Mouse (Mus musculus) ES-Bruce4 (cell line): ENCODE measurements around the gene Gm17720.

Experiments
- CTCF ChIP-seq: IDR thresholded peaks from one replicate; pipeline ENCODE4 v1.8.1; 2011; ENCODE audit warnings: low read depth, low read length
- EP300 ChIP-seq: IDR thresholded peaks from 2 replicates; pipeline ENCODE4 v1.6.1; 2011; ENCODE audit warnings: low read depth, low read length; ENCODE audit not compliant: insufficient read depth

DNA sequence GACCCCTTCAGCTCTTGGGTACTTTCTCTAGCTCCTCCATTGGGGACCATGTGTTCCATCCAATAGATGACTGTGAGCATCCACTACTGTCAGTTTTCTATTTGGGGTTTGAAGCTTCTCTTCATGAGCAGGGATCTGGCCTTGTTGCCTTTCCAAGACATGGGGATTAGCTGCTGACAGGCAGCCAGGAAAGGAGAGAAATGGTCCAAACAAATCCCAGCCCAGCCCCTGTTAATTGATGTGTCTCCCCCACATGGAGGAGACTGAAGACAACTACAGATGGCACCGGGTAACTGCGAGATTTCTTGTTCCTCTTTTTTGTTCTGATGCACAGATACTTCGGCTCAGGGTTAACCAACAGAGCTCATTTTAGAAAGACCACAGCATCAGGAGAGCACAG, 37.6 kb upstream of the Gm17720 start:
- TF ChIP-seq CTCF (no peak), EP300 (no peak)
